Mouse (Mus musculus) testis, adult 2 months (tissue): ENCODE results near the gene Gja8.

Experiments used
- CTCF ChIP-seq: fragments of 200-500 bp; IDR thresholded peaks from 2 replicates; pipeline ENCODE4 v1.5.1; 2012; ENCODE audit warnings: low read depth, mild to moderate bottlenecking, inconsistent platforms, low read length, moderate library complexity; ENCODE audit not compliant: control insufficient read depth, insufficient read depth, insufficient replicate concordance
- POLR2A ChIP-seq: fragments of 200-500 bp; IDR thresholded peaks from 2 replicates; pipeline ENCODE4 v1.6.1; 2012; ENCODE audit warnings: low read depth, mild to moderate bottlenecking, inconsistent platforms, low read length, moderate library complexity; ENCODE audit not compliant: control insufficient read depth

DNA sequence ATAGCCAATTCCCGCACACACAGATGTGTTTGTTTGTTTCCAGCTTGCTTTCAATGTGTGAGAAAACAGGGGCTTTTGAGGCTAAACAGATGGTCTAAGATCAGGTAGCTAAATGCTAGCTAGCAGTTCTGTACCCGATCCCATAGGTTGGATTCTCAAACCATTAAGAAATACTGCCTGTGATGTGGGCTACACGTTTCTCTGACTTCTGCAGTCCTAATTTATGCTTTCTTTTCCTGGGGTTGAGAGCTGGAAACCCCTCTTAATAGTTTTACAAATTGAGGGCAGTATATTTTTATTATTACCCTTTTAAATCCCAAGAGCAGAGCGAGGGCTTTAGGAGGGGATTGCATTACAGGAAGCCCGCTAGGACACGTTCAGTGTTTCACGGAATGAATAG is 4.8 kb downstream of the Gja8 start:
- TF ChIP-seq CTCF (no peak), POLR2A (no peak)
